Mouse (Mus musculus) gastrocnemius, postnatal 25 days (tissue): Measurements from ENCODE around the gene Gm11037. TPM values are rescaled to one million over a fixed set of nuclear protein-coding genes. Genes with fewer than 3 reads are reported as not detected.

ENCODE experiments used
- total RNA-seq, 2 experiments: library from RNA; stranded (reverse); gene quantifications; 1 replicate in 1 of 2; 2 replicates in 1 of 2; pipeline ENCODE4 v1.2.3; 2021

Gm11037 gene
- total RNA-seq, 2 experiments from 2014 or later: not detected

Other genes starting within 250 kb of the Gm11037 start
- 1 to 10 TPM; 5.1 to 7.6 TPM for gene 4930402H24Rik, start 227.1 kb upstream of the Gm11037 start, total RNA-seq
- gene Atrn, start 227.0 kb upstream of the Gm11037 start, total RNA-seq: 10 to 100 TPM; 12.8 to 13.1 TPM
- gene Gfra4, start 90.4 kb upstream of the Gm11037 start, total RNA-seq: 1 to 10 TPM; 1.8 to 3.2 TPM
- 1 to 10 TPM; 1.7 to 4.7 TPM for gene Adam33, start 69.7 kb upstream of the Gm11037 start, total RNA-seq
- 1 to 10 TPM in 1 of 2 experiments, under 1 TPM in 1; 0.64 to 1.2 TPM for gene Siglec1, start 46.7 kb upstream of the Gm11037 start, total RNA-seq
- 10 to 100 TPM; 14.5 to 16.6 TPM for gene Hspa12b, start 6.2 kb upstream of the Gm11037 start, total RNA-seq
- gene 1700037H04Rik, start 26.6 kb downstream of the Gm11037 start, total RNA-seq: 1 to 10 TPM; 3.3 to 6.6 TPM
- gene Cenpb, start 46.6 kb downstream of the Gm11037 start, total RNA-seq: 10 to 100 TPM; 58.9 to 61.8 TPM
- 1 to 10 TPM; 1.5 to 4.8 TPM for gene Cdc25b, start 53.5 kb downstream of the Gm11037 start, total RNA-seq
- 1 to 10 TPM; 1.9 to 2.1 TPM for gene Spef1, start 53.8 kb downstream of the Gm11037 start, total RNA-seq
- 10 to 100 TPM; 18.2 to 20.1 TPM for gene Ap5s1, start 73.6 kb downstream of the Gm11037 start, total RNA-seq
- gene Mavs, start 100.6 kb downstream of the Gm11037 start, total RNA-seq: 10 to 100 TPM; 40.5 to 47.4 TPM
- gene Pank2, start 129.0 kb downstream of the Gm11037 start, total RNA-seq: 10 to 100 TPM; 22.5 to 26.4 TPM
- gene Rnf24, start 219.4 kb downstream of the Gm11037 start, total RNA-seq: 1 to 10 TPM in 1 of 2 experiments, under 1 TPM in 1; 0.82 to 1.6 TPM